Mouse (Mus musculus) thymus, adult 2 months (tissue): ENCODE measurements around the gene Adal.

Experiments
- CTCF ChIP-seq: fragments of 200-500 bp; IDR thresholded peaks from 2 replicates; pipeline ENCODE4 v1.5.1; 2012; ENCODE audit warnings: mild to moderate bottlenecking, control low read depth, low read length, moderate library complexity, borderline replicate concordance; ENCODE audit not compliant: control insufficient read depth, poor library complexity, insufficient read depth; ENCODE audit errors: extremely low read depth
- POLR2A ChIP-seq: fragments of 200-500 bp; IDR thresholded peaks from 2 replicates; pipeline ENCODE4 v1.6.1; 2012; ENCODE audit warnings: mild to moderate bottlenecking, low read length, control low read depth, moderate library complexity; ENCODE audit not compliant: control insufficient read depth, poor library complexity, insufficient read depth; ENCODE audit errors: extremely low read depth

DNA sequence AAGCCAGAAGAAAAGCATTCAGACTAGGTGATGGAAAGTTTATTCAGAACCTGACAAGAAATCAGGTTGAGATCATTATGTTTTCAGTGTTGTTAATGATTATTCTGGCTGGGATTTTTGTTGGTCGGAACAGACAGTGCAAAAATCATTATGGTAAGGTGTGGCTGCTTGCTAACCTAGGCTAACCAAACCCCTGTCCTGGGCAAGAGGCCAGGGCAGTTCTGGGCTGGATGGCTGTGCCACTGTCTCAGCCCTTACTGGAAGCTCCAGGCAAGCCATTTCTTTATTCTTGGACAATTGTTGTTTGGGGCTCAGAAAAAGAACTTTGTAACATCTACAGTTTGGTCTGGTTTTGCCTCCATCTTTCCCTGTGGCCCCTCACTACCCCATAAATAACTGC, 12.7 kb upstream of the Adal start:
- no peak for TF ChIP-seq POLR2A
- no peak for TF ChIP-seq CTCF
